Mouse (Mus musculus) intestine, postnatal 0 days (tissue): ENCODE data around the gene Myh11. TPM values are rescaled to one million over a fixed set of nuclear protein-coding genes. Genes with fewer than 3 reads are reported as not detected.
A peak's percentile ranks its signal among the peaks of the same experiment; 100 is the strongest.

Experiments
- ATAC-seq: fragments of 200-750 bp; cut with Nextera tagmentation; 2 replicates; pipeline ENCODE4 v1.8.0; 2017; ENCODE audit warnings: mild to moderate bottlenecking, moderate TSS enrichment, moderate library complexity
- H3K27ac ChIP-seq: fragments of 300-500 bp; sonication (generic); 2 replicates; pipeline ENCODE4 v1.5.1; 2014; ENCODE audit warnings: mild to moderate bottlenecking, low read depth, low read length, moderate library complexity
- H3K27me3 ChIP-seq: fragments of 300-500 bp; sonication (generic); replicated peaks from 2 replicates; pipeline ENCODE4 v1.6.1; 2014; ENCODE audit warnings: low read length, mixed read lengths; ENCODE audit not compliant: control insufficient read depth, insufficient read depth
- H3K36me3 ChIP-seq: fragments of 300-500 bp; sonication (generic); 2 replicates; pipeline ENCODE4 v1.6.1; 2014; ENCODE audit warnings: mild to moderate bottlenecking, moderate library complexity; ENCODE audit not compliant: control insufficient read depth, insufficient read depth
- H3K4me1 ChIP-seq: fragments of 300-500 bp; sonication (generic); replicated peaks from 2 replicates; pipeline ENCODE4 v1.6.1; 2014; ENCODE audit warnings: antibody characterized with exemption, low read length, mixed read lengths; ENCODE audit not compliant: control insufficient read depth, insufficient read depth
- H3K4me2 ChIP-seq: fragments of 300-500 bp; sonication (generic); replicated peaks from 2 replicates; pipeline ENCODE4 v1.6.1; 2014; ENCODE audit warnings: low read depth, mild to moderate bottlenecking, moderate library complexity
- H3K4me3 ChIP-seq: fragments of 300-500 bp; sonication (generic); 2 replicates; pipeline ENCODE4 v1.5.1; 2014; ENCODE audit warnings: low read depth, low read length
- H3K9ac ChIP-seq: fragments of 300-500 bp; sonication (generic); 2 replicates; pipeline ENCODE4 v1.6.1; 2014; ENCODE audit warnings: mild to moderate bottlenecking, low read depth, low read length
- H3K9me3 ChIP-seq: fragments of 300-500 bp; sonication (generic); 2 replicates; pipeline ENCODE4 v1.6.1; 2016; ENCODE audit warnings: mixed run types; ENCODE audit not compliant: control insufficient read depth
- CTCF ChIP-seq: sonication (generic); IDR thresholded peaks from 2 replicates; pipeline ENCODE4 v1.5.1; 2016; ENCODE audit warnings: low read depth, mild to moderate bottlenecking, control low read depth, antibody characterized with exemption, moderate library complexity
- WGBS: fragments of 180-500 bp; shearing (Covaris S2); extraction: QIAGEN DNeasy Blood & Tissue Kit; methylation state at CpG from one replicate; pipeline ENCODE4 v1.1.7; 2014; 5-methylcytosine and 5-hydroxymethylcytosine counted together
- polyA plus RNA-seq: library from polyadenylated mRNA; unstranded; fragments of >200 nt; fragmentation: Nextera tagmentation; extraction: Ambion mirVana; gene quantifications from 2 replicates; pipeline ENCODE4 v1.2.1, GENCODE M21; 2015

Gene Myh11
- polyA plus RNA-seq, 1 experiment from 2014 or later = 164 TPM

GRCm38 (mm10) chr16:14295291-14295690 is 4.1 kb upstream of the Myh11 start:
- Histone ChIP-seq H3K4me2 (no peak overlapping the region), H3K4me3 (no peak overlapping the region), H3K9ac (no peak overlapping the region), H3K4me1 (no peaks in the 10 kb centered on the region), H3K36me3 (peaks cover 18% of the 10 kb centered on the region), H3K9me3 (no peaks in the 10 kb centered on the region), H3K27ac (no peak overlapping the region), H3K27me3 (0 out of 2 replicates have a peak, but pooled peaks cover 3% of the 10 kb centered on the region)
- TF ChIP-seq CTCF = no peak
- no peak for ATAC-seq
- WGBS = 81% methylated on average over 2 of the region's 2 CpGs

- no peak overlapping the region for H3K9ac ChIP-seq
- peak; percentile 27 for ATAC-seq
Observed at GRCm38 (mm10) chr16:14292205-14293199, 1.3 kb upstream of the Myh11 start.

GRCm38 (mm10) chr16:14272374-14272965 is 18.7 kb downstream of the Myh11 start:
- 46% methylated on average over 4 of the region's 4 CpGs for WGBS
- H3K4me2 ChIP-seq = no peak overlapping the region
- no peaks in the 10 kb centered on the region for H3K27me3 ChIP-seq
- TF ChIP-seq CTCF = no peak
- H3K4me3 ChIP-seq = no peak overlapping the region
- no peaks in the 10 kb centered on the region; the same call in 1 of the 2 replicates for H3K36me3 ChIP-seq
- H3K9me3 ChIP-seq = no peaks in the 10 kb centered on the region
- no peak for ATAC-seq
- peak overlapping the region; percentile 28; the same call in 1 of the 2 replicates for H3K27ac ChIP-seq
- H3K4me1 ChIP-seq = no peaks in the 10 kb centered on the region
- no peak overlapping the region for H3K9ac ChIP-seq

More at GRCm38 (mm10) chr16:14292205-14293199, 1.3 kb upstream of the Myh11 start:
- Histone ChIP-seq H3K4me3 (peak overlapping the region; percentile 28), H3K27ac (peak overlapping the region; percentile 60), H3K9me3 (no peaks in the 10 kb centered on the region), H3K4me1 (no peaks in the 10 kb centered on the region), H3K4me2 (peak overlapping the region; percentile 58), H3K27me3 (0 out of 2 replicates have a peak, but pooled peaks cover 3% of the 10 kb centered on the region), H3K36me3 (no peaks in the 10 kb centered on the region)
- WGBS = 11% methylated on average over 31 of the region's 31 CpGs
- no peak for TF ChIP-seq CTCF

GRCm38 (mm10) chr16:14265203-14265920 is 25.8 kb downstream of the Myh11 start:
- Histone ChIP-seq H3K36me3 (no peaks in the 10 kb centered on the region; the same call in 1 of the 2 replicates), H3K27me3 (no peaks in the 10 kb centered on the region), H3K4me3 (no peak overlapping the region), H3K9ac (no peak overlapping the region), H3K4me1 (no peaks in the 10 kb centered on the region), H3K4me2 (no peak overlapping the region), H3K9me3 (no peaks in the 10 kb centered on the region), H3K27ac (no peak overlapping the region)
- no peak for ATAC-seq
- 30% methylated on average over 4 of the region's 4 CpGs for WGBS
- no peak for TF ChIP-seq CTCF

- Histone ChIP-seq H3K36me3 (no peaks in the 10 kb centered on the region; the same call in 1 of the 2 replicates), H3K9me3 (no peaks in the 10 kb centered on the region), H3K27me3 (no peaks in the 10 kb centered on the region), H3K4me2 (no peak overlapping the region), H3K27ac (no peak overlapping the region), H3K9ac (no peak overlapping the region), H3K4me3 (no peak overlapping the region), H3K4me1 (no peaks in the 10 kb centered on the region)
- no peak for TF ChIP-seq CTCF
- no peak for ATAC-seq
- 70% methylated on average over 2 of the region's 2 CpGs for WGBS
Observed at GRCm38 (mm10) chr16:14264504-14264903, 26.7 kb downstream of the Myh11 start.

GRCm38 (mm10) chr16:14263241-14263640 is 27.9 kb downstream of the Myh11 start:
- no peak for TF ChIP-seq CTCF
- Histone ChIP-seq H3K27ac (no peak overlapping the region), H3K27me3 (no peaks in the 10 kb centered on the region), H3K4me3 (no peak overlapping the region), H3K36me3 (no peaks in the 10 kb centered on the region; the same call in 1 of the 2 replicates), H3K4me1 (no peaks in the 10 kb centered on the region), H3K9ac (no peak overlapping the region), H3K9me3 (no peaks in the 10 kb centered on the region), H3K4me2 (no peak overlapping the region)
- ATAC-seq = no peak
- 84% methylated on average over 6 of the region's 6 CpGs for WGBS
